Mouse (Mus musculus) embryonic facial prominence, embryonic 12.5 days (tissue): ENCODE results near the gene Pcolce2. TPM values are rescaled to one million over a fixed set of nuclear protein-coding genes. Genes with fewer than 3 reads are reported as not detected.

Experiments used
- ATAC-seq: fragments of 200-750 bp; cut with Nextera tagmentation; 2 replicates; pipeline ENCODE4 v1.8.0; 2017; ENCODE audit not compliant: insufficient number of reproducible peaks, insufficient read depth, low FRiP score, low TSS enrichment
- H3K27ac ChIP-seq: fragments of 300-500 bp; sonication (generic); 2 replicates; pipeline ENCODE4 v1.5.1; 2016; ENCODE audit warnings: mild to moderate bottlenecking
- H3K27me3 ChIP-seq: fragments of 300-500 bp; sonication (generic); 2 replicates; pipeline ENCODE4 v1.6.1; 2016; ENCODE audit warnings: mild to moderate bottlenecking, moderate library complexity
- H3K36me3 ChIP-seq: fragments of 300-500 bp; sonication (generic); 2 replicates; pipeline ENCODE4 v1.6.1; 2016; ENCODE audit warnings: mild to moderate bottlenecking
- H3K4me1 ChIP-seq: fragments of 300-500 bp; sonication (generic); 2 replicates; pipeline ENCODE4 v1.6.1; 2016
- H3K4me2 ChIP-seq: fragments of 300-500 bp; sonication (generic); replicated peaks from 2 replicates; pipeline ENCODE4 v1.6.1; 2016; ENCODE audit warnings: mild to moderate bottlenecking, moderate library complexity
- H3K4me3 ChIP-seq: fragments of 300-500 bp; sonication (generic); 2 replicates; pipeline ENCODE4 v1.5.1; 2016; ENCODE audit warnings: mild to moderate bottlenecking
- H3K9ac ChIP-seq: fragments of 300-500 bp; sonication (generic); 2 replicates; pipeline ENCODE4 v1.6.1; 2016; ENCODE audit warnings: mild to moderate bottlenecking, moderate library complexity
- H3K9me3 ChIP-seq: fragments of 300-500 bp; sonication (generic); 2 replicates; pipeline ENCODE4 v1.6.1; 2016; ENCODE audit warnings: mild to moderate bottlenecking, moderate library complexity
- WGBS: fragments of 180-500 bp; shearing (Covaris S2); methylation state at CpG from one replicate; pipeline ENCODE4 v1.1.7; 2016; 5-methylcytosine and 5-hydroxymethylcytosine counted together
- polyA plus RNA-seq: library from polyadenylated mRNA; unstranded; fragments of >200 nt; fragmentation: Nextera tagmentation; extraction: Ambion mirVana; gene quantifications from 2 replicates; pipeline ENCODE4 v1.2.1, GENCODE M21; 2016

Gene Pcolce2
- polyA plus RNA-seq, 1 experiment from 2014 or later: 6.7 TPM

DNA sequence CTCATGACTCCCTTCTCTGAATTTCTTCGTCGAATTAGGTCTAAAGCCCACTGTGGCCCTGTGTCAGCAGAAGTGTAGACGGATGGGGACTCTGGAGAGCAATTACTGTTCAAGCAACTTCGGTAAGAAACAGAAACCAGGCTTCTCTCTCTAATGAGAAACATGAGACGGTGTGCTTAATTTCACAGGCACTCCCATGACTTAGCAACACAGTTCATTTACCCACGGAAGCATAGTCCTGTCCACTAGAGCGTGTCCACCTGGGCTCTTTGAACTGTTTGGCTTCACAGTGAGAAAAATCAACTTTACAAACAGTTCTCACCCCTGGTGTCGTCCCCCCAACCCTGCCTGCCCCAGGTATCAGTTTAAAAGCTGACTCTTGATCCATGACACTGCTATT, 55.4 kb downstream of the Pcolce2 start:
- no peaks in the 10 kb centered on the region for H3K9me3 ChIP-seq
- ATAC-seq: 0 out of 2 replicates have a peak, but pooled peaks have one; percentile 53
- H3K36me3 ChIP-seq: no peaks in the 10 kb centered on the region
- no peak overlapping the region for H3K4me2 ChIP-seq
- WGBS: 29% methylated on average over 8 of the region's 8 CpGs
- H3K27ac ChIP-seq: no peak overlapping the region
- H3K4me3 ChIP-seq: no peak overlapping the region
- H3K27me3 ChIP-seq: no peaks in the 10 kb centered on the region
- H3K4me1 ChIP-seq: peaks cover 11% of the 10 kb centered on the region; the same call in 1 of the 2 replicates
- H3K9ac ChIP-seq: no peak overlapping the region

GRCm38 (mm10) chr9:95693528-95694100, 56.2 kb downstream of the Pcolce2 start:
- Histone ChIP-seq H3K27ac (no peak overlapping the region), H3K27me3 (no peaks in the 10 kb centered on the region), H3K9ac (no peak overlapping the region), H3K4me2 (no peak overlapping the region), H3K36me3 (no peaks in the 10 kb centered on the region), H3K9me3 (no peaks in the 10 kb centered on the region), H3K4me1 (peaks cover 11% of the 10 kb centered on the region; the same call in 1 of the 2 replicates), H3K4me3 (no peak overlapping the region)
- WGBS: 75% methylated on average over 11 of the region's 11 CpGs
- ATAC-seq: no peak

GRCm38 (mm10) chr9:95694526-95694925, 57.1 kb downstream of the Pcolce2 start:
- Histone ChIP-seq H3K27ac (no peak overlapping the region), H3K4me1 (peaks cover 11% of the 10 kb centered on the region; the same call in 1 of the 2 replicates), H3K36me3 (no peaks in the 10 kb centered on the region), H3K4me2 (no peak overlapping the region), H3K27me3 (no peaks in the 10 kb centered on the region), H3K4me3 (no peak overlapping the region), H3K9ac (no peak overlapping the region), H3K9me3 (no peaks in the 10 kb centered on the region)
- no peak for ATAC-seq
- 83% methylated on average over 12 of the region's 12 CpGs for WGBS

GRCm38 (mm10) chr9:95695023-95695422, 57.6 kb downstream of the Pcolce2 start:
- H3K27me3 ChIP-seq: no peaks in the 10 kb centered on the region
- H3K4me2 ChIP-seq: no peak overlapping the region
- no peaks in the 10 kb centered on the region for H3K9me3 ChIP-seq
- no peak overlapping the region for H3K4me3 ChIP-seq
- no peak overlapping the region for H3K9ac ChIP-seq
- no peak for ATAC-seq
- H3K4me1 ChIP-seq: peaks cover 11% of the 10 kb centered on the region; the same call in 1 of the 2 replicates
- no peaks in the 10 kb centered on the region for H3K36me3 ChIP-seq
- WGBS: 87% methylated on average over 15 of the region's 15 CpGs
- H3K27ac ChIP-seq: no peak overlapping the region

GRCm38 (mm10) chr9:95696581-95696980, 59.2 kb downstream of the Pcolce2 start:
- Histone ChIP-seq H3K36me3 (no peaks in the 10 kb centered on the region), H3K4me3 (no peak overlapping the region), H3K4me2 (no peak overlapping the region), H3K9me3 (no peaks in the 10 kb centered on the region), H3K27ac (no peak overlapping the region), H3K27me3 (no peaks in the 10 kb centered on the region), H3K9ac (no peak overlapping the region), H3K4me1 (peaks cover 11% of the 10 kb centered on the region; the same call in 1 of the 2 replicates)
- WGBS: 76% methylated on average over 6 of the region's 6 CpGs
- no peak for ATAC-seq

DNA sequence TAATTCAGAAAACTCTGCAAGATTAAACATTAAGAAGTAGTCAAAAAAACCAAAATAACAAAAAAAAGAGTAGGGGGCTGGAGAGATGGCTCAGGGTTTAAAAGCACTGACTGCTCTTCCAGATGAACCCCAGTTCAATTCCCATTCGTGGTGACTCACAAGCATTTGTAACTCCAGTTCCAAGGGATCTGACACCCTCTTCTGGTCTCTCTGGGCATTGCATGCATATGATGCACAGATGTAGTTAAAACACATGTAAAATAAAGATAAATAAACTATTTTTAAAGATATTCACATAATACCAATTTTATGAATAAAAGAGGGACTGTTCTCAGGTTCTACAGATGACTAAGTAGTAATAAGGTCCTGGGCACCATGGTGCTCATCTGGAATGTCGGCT, 60.4 kb downstream of the Pcolce2 start:
- Histone ChIP-seq H3K4me2 (no peak overlapping the region), H3K27ac (no peak overlapping the region), H3K27me3 (no peaks in the 10 kb centered on the region), H3K4me3 (no peak overlapping the region), H3K4me1 (peaks cover 9% of the 10 kb centered on the region; the same call in 1 of the 2 replicates), H3K36me3 (no peaks in the 10 kb centered on the region), H3K9me3 (no peaks in the 10 kb centered on the region), H3K9ac (no peak overlapping the region)
- ATAC-seq: no peak
- 54% methylated on average over 2 of the region's 2 CpGs for WGBS

DNA sequence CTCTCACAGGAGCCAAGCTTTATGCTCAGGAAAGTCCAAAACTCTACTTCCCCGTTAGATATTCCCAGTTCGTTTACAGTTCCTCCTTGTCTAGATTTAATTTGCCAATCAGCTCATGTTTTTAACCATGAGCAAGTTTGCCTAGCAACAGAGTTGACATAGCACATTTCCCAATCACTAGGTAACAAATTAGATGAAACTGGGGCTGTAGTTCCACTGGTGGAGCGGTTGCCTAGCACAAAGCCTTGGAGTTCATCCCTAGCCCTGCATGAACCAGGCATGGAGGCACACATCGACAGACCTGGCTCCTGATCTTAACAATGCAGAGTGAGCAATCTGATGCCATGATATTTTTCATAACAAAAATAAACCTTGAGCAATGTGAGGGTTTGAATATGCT, 61.9 kb downstream of the Pcolce2 start:
- H3K9ac ChIP-seq: no peak overlapping the region
- H3K4me3 ChIP-seq: no peak overlapping the region
- H3K27ac ChIP-seq: no peak overlapping the region
- H3K4me2 ChIP-seq: no peak overlapping the region
- no peaks in the 10 kb centered on the region for H3K4me1 ChIP-seq
- WGBS: 74% methylated on average over 4 of the region's 4 CpGs
- ATAC-seq: no peak
- H3K27me3 ChIP-seq: no peaks in the 10 kb centered on the region
- H3K9me3 ChIP-seq: no peaks in the 10 kb centered on the region
- no peaks in the 10 kb centered on the region for H3K36me3 ChIP-seq

DNA sequence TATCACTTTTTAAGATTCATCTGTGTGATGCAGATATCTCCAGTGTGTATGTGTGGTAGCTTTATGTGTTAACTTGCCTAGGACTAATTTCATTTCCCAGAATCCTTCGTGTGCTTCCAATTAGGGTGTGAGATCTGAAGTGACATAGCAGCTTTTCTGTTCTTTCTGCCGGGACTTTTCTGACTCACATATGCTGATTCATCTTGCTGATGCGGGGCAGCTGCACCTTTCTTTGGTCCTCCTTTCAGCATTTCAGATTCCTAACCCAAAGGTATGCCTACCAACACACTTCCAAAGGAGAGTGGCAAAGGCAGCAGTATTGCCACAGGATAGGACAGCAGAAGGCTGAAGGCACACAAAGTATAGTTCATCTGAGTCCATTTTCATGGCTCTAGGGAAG, 66.7 kb downstream of the Pcolce2 start:
- Histone ChIP-seq H3K4me2 (no peak overlapping the region), H3K4me3 (no peak overlapping the region), H3K27ac (no peak overlapping the region), H3K27me3 (no peaks in the 10 kb centered on the region), H3K9me3 (no peaks in the 10 kb centered on the region), H3K9ac (no peak overlapping the region), H3K36me3 (no peaks in the 10 kb centered on the region), H3K4me1 (no peaks in the 10 kb centered on the region)
- ATAC-seq: no peak
- 56% methylated on average over 3 of the region's 3 CpGs for WGBS

DNA sequence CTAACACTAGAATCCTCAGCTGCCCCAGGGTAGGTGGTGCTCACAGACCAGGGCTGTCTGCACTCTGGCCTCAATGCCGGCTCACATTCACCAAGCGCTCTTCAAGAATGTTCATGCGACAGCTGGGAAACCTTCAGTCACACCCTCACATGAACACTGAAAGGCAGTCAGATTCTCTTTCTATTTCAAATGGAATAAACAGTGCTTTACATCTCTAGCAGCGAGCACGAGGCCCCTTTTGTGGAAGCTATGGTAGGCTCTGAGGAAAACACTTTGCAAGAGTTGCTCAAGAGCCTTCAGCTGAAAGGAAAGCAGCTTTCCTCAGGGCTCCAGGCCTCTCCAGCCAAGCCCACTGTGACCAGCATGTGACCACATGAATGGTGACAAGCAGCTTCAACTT, 68.0 kb downstream of the Pcolce2 start:
- no peaks in the 10 kb centered on the region for H3K4me1 ChIP-seq
- ATAC-seq: no peak
- no peaks in the 10 kb centered on the region for H3K36me3 ChIP-seq
- H3K9ac ChIP-seq: no peak overlapping the region
- H3K4me2 ChIP-seq: no peak overlapping the region
- 73% methylated on average over 5 of the region's 5 CpGs for WGBS
- no peaks in the 10 kb centered on the region for H3K27me3 ChIP-seq
- H3K9me3 ChIP-seq: no peaks in the 10 kb centered on the region
- H3K27ac ChIP-seq: no peak overlapping the region
- no peak overlapping the region for H3K4me3 ChIP-seq

GRCm38 (mm10) chr9:95708943-95709342, 71.5 kb downstream of the Pcolce2 start:
- H3K4me2 ChIP-seq: no peak overlapping the region
- no peak overlapping the region for H3K4me3 ChIP-seq
- H3K4me1 ChIP-seq: no peaks in the 10 kb centered on the region
- no peaks in the 10 kb centered on the region for H3K36me3 ChIP-seq
- ATAC-seq: no peak
- no peaks in the 10 kb centered on the region for H3K9me3 ChIP-seq
- H3K27ac ChIP-seq: no peak overlapping the region
- H3K9ac ChIP-seq: no peak overlapping the region
- H3K27me3 ChIP-seq: no peaks in the 10 kb centered on the region

DNA sequence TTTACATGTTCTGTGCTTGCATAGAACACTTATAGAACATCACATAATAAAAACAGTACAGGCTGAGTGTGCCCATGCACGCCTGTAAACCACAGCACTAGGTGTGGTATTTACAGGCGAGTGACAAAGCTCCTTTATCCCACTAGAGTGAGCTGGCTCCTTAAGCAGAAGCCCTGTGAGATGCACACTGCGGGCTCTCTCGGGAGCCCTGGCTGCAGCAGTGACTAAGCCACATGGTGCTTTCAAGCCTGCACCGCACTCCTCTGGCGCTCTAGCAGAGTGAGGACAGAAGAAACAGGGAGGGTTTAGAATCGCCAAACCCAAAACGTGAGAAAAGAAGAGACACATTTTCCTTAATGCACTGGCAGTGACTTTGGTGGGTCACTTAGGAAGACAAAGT, 75.2 kb downstream of the Pcolce2 start:
- WGBS: 21% methylated on average over 8 of the region's 8 CpGs
- no peak overlapping the region for H3K9ac ChIP-seq
- H3K27ac ChIP-seq: no peak overlapping the region
- no peak overlapping the region for H3K4me3 ChIP-seq
- ATAC-seq: no peak
- no peaks in the 10 kb centered on the region for H3K36me3 ChIP-seq
- no peak overlapping the region for H3K4me2 ChIP-seq
- H3K9me3 ChIP-seq: no peaks in the 10 kb centered on the region
- H3K4me1 ChIP-seq: no peaks in the 10 kb centered on the region
- H3K27me3 ChIP-seq: no peaks in the 10 kb centered on the region

GRCm38 (mm10) chr9:95736238-95736637, 98.8 kb downstream of the Pcolce2 start:
- no peak for ATAC-seq
- Histone ChIP-seq H3K4me1 (no peaks in the 10 kb centered on the region), H3K9me3 (no peaks in the 10 kb centered on the region), H3K36me3 (no peaks in the 10 kb centered on the region), H3K27me3 (no peaks in the 10 kb centered on the region), H3K27ac (no peak overlapping the region), H3K9ac (no peak overlapping the region), H3K4me3 (no peak overlapping the region), H3K4me2 (no peak overlapping the region)
